Mouse (Mus musculus) ES-E14 (cell line): ENCODE results near the gene Cela3b.

Source experiments
- CHD2 ChIP-seq: IDR thresholded peaks from 2 replicates; pipeline ENCODE4 v1.6.1; 2014; ENCODE audit warnings: mild to moderate bottlenecking, low read depth, low read length, inconsistent platforms
- HCFC1 ChIP-seq: IDR thresholded peaks from 2 replicates; pipeline ENCODE4 v1.6.1; 2012; ENCODE audit warnings: low read length, inconsistent platforms, borderline replicate concordance; ENCODE audit not compliant: insufficient read depth
- MAFK ChIP-seq: IDR thresholded peaks from 2 replicates; pipeline ENCODE4 v1.6.1; 2014; ENCODE audit warnings: mild to moderate bottlenecking, low read depth, low read length, inconsistent platforms; ENCODE audit not compliant: insufficient read depth
- ZC3H11A ChIP-seq: IDR thresholded peaks from 2 replicates; pipeline ENCODE4 v1.6.1; 2012; ENCODE audit warnings: low read depth, mild to moderate bottlenecking, inconsistent platforms, low read length, borderline replicate concordance

GRCm38 (mm10) chr4:137452190-137452589, 21.9 kb upstream of the Cela3b start:
- TF ChIP-seq MAFK (no peak), HCFC1 (no peak), ZC3H11A (no peak), CHD2 (no peak)
